ENCODE assay signal across 23 mouse cellular contexts in the genomic region with DNA sequence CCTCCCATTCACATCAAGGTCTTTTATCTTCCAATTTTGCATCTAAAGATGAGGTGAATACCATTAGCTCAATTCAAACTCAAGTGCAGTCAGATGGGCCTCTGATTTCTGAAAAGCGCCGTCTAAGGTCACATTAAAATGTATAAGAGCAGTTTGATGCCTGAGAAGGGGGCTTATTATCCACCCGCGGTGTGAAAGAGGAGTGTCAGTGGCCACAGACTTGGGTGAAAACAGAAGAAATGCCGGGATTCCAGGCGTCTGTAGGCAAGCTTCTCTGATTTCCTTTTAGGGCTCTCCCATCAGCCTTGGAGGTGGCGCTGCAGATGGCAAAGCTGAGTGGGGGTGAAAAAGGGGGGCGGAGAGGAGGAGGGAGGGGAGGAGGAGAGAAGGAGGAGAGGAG.
DNase-seq lines count a peak whose midpoint lies in the region; ATAC-seq lines count a peak whose summit lies in the region.
"Had no signal": no experiment of that assay in that cellular context is flagged by ENCODE, and none has a peak within 500 bp of the region (broad histone marks: within the 10 kb centered on the region; RNA-seq: fewer than 3 reads in every experiment).

No protein-coding gene starts in this region.

- H3K4me2 ChIP-seq in midbrain, embryonic 15.5 days: no peak overlapping the region
- H3K4me2 ChIP-seq in embryonic facial prominence, embryonic 11.5 days (ENCODE audit: low read depth, low read length): no peak overlapping the region
- H3K4me2 ChIP-seq in midbrain, embryonic 12.5 days (replicated peaks): peak overlapping the region; percentile 9; the same call in 1 of the 2 replicates
- H3K4me2 ChIP-seq: embryonic facial prominence, embryonic 12.5 days; hindbrain, embryonic 15.5 days; limb, embryonic 15.5 days; liver, embryonic 15.5 days had no signal

- H3K9ac ChIP-seq in midbrain, embryonic 15.5 days: no peak overlapping the region
- H3K9ac ChIP-seq in embryonic facial prominence, embryonic 11.5 days (replicated peaks; ENCODE audit: low read length): no peak overlapping the region; the same call in 1 of the 2 replicates
- no peak overlapping the region for H3K9ac ChIP-seq in midbrain, embryonic 12.5 days (replicated peaks)
- H3K9ac ChIP-seq: embryonic facial prominence, embryonic 12.5 days; hindbrain, embryonic 15.5 days; limb, embryonic 15.5 days; liver, embryonic 15.5 days had no signal

- no peak for ATAC-seq in midbrain, embryonic 15.5 days (replicated peaks)
- ATAC-seq in embryonic facial prominence, embryonic 11.5 days (replicated peaks; ENCODE audit: insufficient number of reproducible peaks, low FRiP score, low TSS enrichment, low read depth): no peak
- peak; percentile 44; the same call in 1 of the 2 replicates for ATAC-seq in midbrain, embryonic 12.5 days (ENCODE audit: low FRiP score, low read depth)
- ATAC-seq: activated CD4-positive, CD25-positive, alpha-beta regulatory T cell, adult 4 months; CD4-positive, CD25-positive, alpha-beta regulatory T cell, adult 4 months; intestine, postnatal 0 days; lung, postnatal 0 days; Patski had no signal

- H3K27ac ChIP-seq in midbrain, embryonic 10.5 days (replicated peaks): peak overlapping the region; percentile 69
- no peak overlapping the region for H3K27ac ChIP-seq in midbrain, embryonic 15.5 days
- H3K27ac ChIP-seq in embryonic facial prominence, embryonic 11.5 days (replicated peaks; ENCODE audit: low read depth, low read length): no peak overlapping the region
- no peak overlapping the region; the same call in 1 of the 2 replicates for H3K27ac ChIP-seq in midbrain, embryonic 12.5 days (replicated peaks)
- H3K27ac ChIP-seq: embryonic facial prominence, embryonic 12.5 days; hindbrain, embryonic 15.5 days; limb, embryonic 15.5 days; liver, embryonic 15.5 days had no signal

- no peaks in the 10 kb centered on the region for H3K27me3 ChIP-seq in midbrain, embryonic 10.5 days (ENCODE audit: low read depth, poor library complexity, severe bottlenecking)
- no peaks in the 10 kb centered on the region for H3K27me3 ChIP-seq in midbrain, embryonic 15.5 days (replicated peaks)
- H3K27me3 ChIP-seq in embryonic facial prominence, embryonic 11.5 days (ENCODE audit: control insufficient read depth, insufficient read depth, low read length): no peaks in the 10 kb centered on the region
- H3K27me3 ChIP-seq in midbrain, embryonic 12.5 days: peaks cover 12% of the 10 kb centered on the region; the same call in 1 of the 2 replicates
- H3K27me3 ChIP-seq: embryonic facial prominence, embryonic 12.5 days; hindbrain, embryonic 15.5 days; limb, embryonic 15.5 days; liver, embryonic 15.5 days had no signal

- peak; percentile 44 for DNase-seq in embryo, embryonic 10.5 days (ENCODE audit: low spot score)
- no peak for DNase-seq in embryo, embryonic 11 days
- peak; percentile 21 for DNase-seq in midbrain, embryonic 10.5 days (ENCODE audit: low spot score)
- DNase-seq in embryonic facial prominence, embryonic 11.5 days (ENCODE audit: low spot score): peak; percentile 40
- no peak for DNase-seq in cerebellum, postnatal 25 days
- no peak for DNase-seq in retina, postnatal 1 day
- DNase-seq: adrenal gland, postnatal 10 days; cerebellum, adult 11-12 months; cerebellum, postnatal 14 days; gastrocnemius, postnatal 36 days; layer of hippocampus, postnatal 36 days had no signal

- H3K36me3 ChIP-seq in midbrain, embryonic 10.5 days: no peaks in the 10 kb centered on the region
- H3K36me3 ChIP-seq in midbrain, embryonic 15.5 days (replicated peaks): no peaks in the 10 kb centered on the region
- no peaks in the 10 kb centered on the region for H3K36me3 ChIP-seq in embryonic facial prominence, embryonic 11.5 days (replicated peaks; ENCODE audit: control insufficient read depth, insufficient read depth, low read depth, low read length)
- H3K36me3 ChIP-seq in midbrain, embryonic 12.5 days: no peaks in the 10 kb centered on the region
- H3K36me3 ChIP-seq: embryonic facial prominence, embryonic 12.5 days; hindbrain, embryonic 15.5 days; limb, embryonic 15.5 days; liver, embryonic 15.5 days had no signal

- 25% methylated on average over 8 of the region's 8 CpGs for WGBS in midbrain, embryonic 10.5 days
- 14% methylated on average over 8 of the region's 8 CpGs for WGBS in midbrain, embryonic 15.5 days
- WGBS in embryonic facial prominence, embryonic 11.5 days: 17% methylated on average over 8 of the region's 8 CpGs
- 5% methylated on average over 7 of the region's 8 CpGs for WGBS in midbrain, embryonic 12.5 days

- peaks cover 6% of the 10 kb centered on the region; the same call in 1 of the 2 replicates for H3K9me3 ChIP-seq in midbrain, embryonic 10.5 days (replicated peaks)
- no peaks in the 10 kb centered on the region for H3K9me3 ChIP-seq in midbrain, embryonic 15.5 days
- no peaks in the 10 kb centered on the region for H3K9me3 ChIP-seq in embryonic facial prominence, embryonic 11.5 days (replicated peaks; ENCODE audit: control insufficient read depth, low read length)
- H3K9me3 ChIP-seq in midbrain, embryonic 12.5 days: no peaks in the 10 kb centered on the region
- H3K9me3 ChIP-seq: embryonic facial prominence, embryonic 12.5 days; hindbrain, embryonic 15.5 days; limb, embryonic 15.5 days; liver, embryonic 15.5 days had no signal

- H3K4me1 ChIP-seq in midbrain, embryonic 10.5 days: peaks cover 22% of the 10 kb centered on the region
- peaks cover 10% of the 10 kb centered on the region for H3K4me1 ChIP-seq in midbrain, embryonic 15.5 days
- H3K4me1 ChIP-seq in embryonic facial prominence, embryonic 11.5 days (ENCODE audit: control insufficient read depth, insufficient read depth, low read length): no peaks in the 10 kb centered on the region
- H3K4me1 ChIP-seq in midbrain, embryonic 12.5 days: peaks cover 20% of the 10 kb centered on the region
- H3K4me1 ChIP-seq: embryonic facial prominence, embryonic 12.5 days; hindbrain, embryonic 15.5 days; liver, embryonic 15.5 days had no signal

- H3K4me3 ChIP-seq in midbrain, embryonic 10.5 days: no peak overlapping the region
- no peak overlapping the region for H3K4me3 ChIP-seq in midbrain, embryonic 15.5 days
- no peak overlapping the region for H3K4me3 ChIP-seq in embryonic facial prominence, embryonic 11.5 days (ENCODE audit: low read depth, low read length)
- no peak overlapping the region for H3K4me3 ChIP-seq in midbrain, embryonic 12.5 days
- H3K4me3 ChIP-seq: embryonic facial prominence, embryonic 12.5 days; erythroblast, embryonic 14.5 days; hindbrain, embryonic 15.5 days; limb, embryonic 15.5 days; liver, embryonic 15.5 days had no signal

Comparison
In these comparisons a context has a peak if more than half of its experiments do, and no peak if none do; other contexts are left out.
1. DNase-seq: peak in embryo, embryonic 10.5 days (single experiment), midbrain, embryonic 10.5 days (single experiment) and embryonic facial prominence, embryonic 11.5 days (single experiment); none in embryo, embryonic 11 days (single experiment), cerebellum, postnatal 25 days (0 of 2) and retina, postnatal 1 day (single experiment).